In the genomic region with DNA sequence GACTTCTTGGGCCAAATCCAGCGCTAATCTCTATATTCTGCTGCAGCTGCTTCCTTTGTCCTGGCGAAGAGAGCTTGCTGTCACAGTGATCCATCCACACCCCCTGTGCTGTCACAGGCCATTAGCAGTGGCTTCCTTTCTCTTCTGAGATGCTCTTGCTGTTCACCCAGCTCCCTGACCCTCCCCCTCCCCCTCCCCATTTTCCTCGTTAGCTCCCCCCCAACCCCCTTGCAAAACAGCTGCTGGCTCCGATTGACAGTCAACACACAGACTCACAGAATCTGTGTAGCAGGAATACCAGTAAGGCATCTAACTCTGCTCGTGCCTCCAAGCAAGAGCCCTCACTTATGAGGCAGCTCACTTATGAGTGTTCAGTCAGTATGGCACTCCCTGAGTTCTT, we compare ENCODE assay signal across 12 mouse cellular contexts. TPM values are rescaled to one million over a fixed set of nuclear protein-coding genes. Genes with fewer than 3 reads are reported as not detected.
DNase-seq lines count a peak whose midpoint lies in the region; ATAC-seq lines count a peak whose summit lies in the region.
"Had no signal": no experiment of that assay in that cellular context is flagged by ENCODE, and none has a peak within 500 bp of the region (broad histone marks: within the 10 kb centered on the region; RNA-seq: fewer than 3 reads in every experiment).

No protein-coding gene starts in this region.

- H3K27ac ChIP-seq in hindbrain, embryonic 10.5 days, result peak overlapping the region; percentile 86
- peak overlapping the region; percentile 85 for H3K27ac ChIP-seq in midbrain, embryonic 15.5 days

- H3K9me3 ChIP-seq in hindbrain, embryonic 10.5 days, result no peaks in the 10 kb centered on the region
- H3K9me3 ChIP-seq in midbrain, embryonic 15.5 days, result no peaks in the 10 kb centered on the region

- H3K4me3 ChIP-seq in hindbrain, embryonic 10.5 days, result no peak overlapping the region
- H3K4me3 ChIP-seq in midbrain, embryonic 15.5 days, result 0 out of 2 replicates have a peak overlapping the region, but pooled peaks have one; percentile 49

- no peaks in the 10 kb centered on the region for H3K36me3 ChIP-seq in hindbrain, embryonic 10.5 days
- H3K36me3 ChIP-seq in midbrain, embryonic 15.5 days (replicated peaks), result no peaks in the 10 kb centered on the region

- ATAC-seq in midbrain, embryonic 15.5 days (replicated peaks), result peak; percentile 51
- ATAC-seq: activated CD4-positive, CD25-positive, alpha-beta regulatory T cell, adult 4 months had no signal

- peak overlapping the region; percentile 97 for H3K4me2 ChIP-seq in midbrain, embryonic 15.5 days

- peak overlapping the region; percentile 16; the same call in 1 of the 2 replicates for H3K9ac ChIP-seq in midbrain, embryonic 15.5 days

- peaks cover 10% of the 10 kb centered on the region for H3K27me3 ChIP-seq in hindbrain, embryonic 10.5 days (ENCODE audit: insufficient read depth, poor library complexity, severe bottlenecking)
- no peaks in the 10 kb centered on the region for H3K27me3 ChIP-seq in midbrain, embryonic 15.5 days (replicated peaks)

- H3K4me1 ChIP-seq in hindbrain, embryonic 10.5 days (replicated peaks), result peaks cover 35% of the 10 kb centered on the region
- peaks cover 30% of the 10 kb centered on the region for H3K4me1 ChIP-seq in midbrain, embryonic 15.5 days

- peak; percentile 18 for DNase-seq in cerebellum, adult 9-11 months
- no peak for DNase-seq in cerebellum, postnatal 25 days
- peak; percentile 60 for DNase-seq in embryo, embryonic 10.5 days (ENCODE audit: low spot score)
- DNase-seq in hindbrain, embryonic 10.5 days (ENCODE audit: low spot score), result peak; percentile 51
- no peak for DNase-seq in thymus, postnatal 14 days
- no peak for DNase-seq in spleen, postnatal 10 days (ENCODE audit: low spot score in 2 of 2)
- DNase-seq in urinary bladder, postnatal 10 days (ENCODE audit: low spot score), result no peak
- DNase-seq: heart, postnatal 36 days; lung, postnatal 14 days had no signal

- WGBS in hindbrain, embryonic 10.5 days, result 16% methylated on average over 5 of the region's 5 CpGs
- 5% methylated on average over 5 of the region's 5 CpGs for WGBS in midbrain, embryonic 15.5 days

RNA-seq across cellular contexts. Expression of gene Tmem169, which starts 2.7 kb away (rescaled TPM):
- polyA plus RNA-seq in hindbrain, embryonic 10.5 days (2016; fragmentation: Nextera tagmentation; extraction: Ambion mirVana), result 9.3 and 17.4 TPM in 2 replicates
- 37.8 and 41.1 TPM in 2 replicates for polyA plus RNA-seq in midbrain, embryonic 15.5 days (2015; fragmentation: Nextera tagmentation; extraction: Ambion mirVana)
- polyA plus RNA-seq: spleen, adult 2 months had no signal

RNA-seq across cellular contexts. Expression of gene Pecr, which starts 2.8 kb away (rescaled TPM):
- polyA plus RNA-seq in hindbrain, embryonic 10.5 days (2016; fragmentation: Nextera tagmentation; extraction: Ambion mirVana), result 21.2 and 22.8 TPM in 2 replicates
- 5.7 and 5.8 TPM in 2 replicates for polyA plus RNA-seq in midbrain, embryonic 15.5 days (2015; fragmentation: Nextera tagmentation; extraction: Ambion mirVana)

RNA-seq across cellular contexts. Expression of gene Xrcc5, which starts 20.3 kb away (rescaled TPM):
- 48.1 and 50.2 TPM in 2 replicates for polyA plus RNA-seq in hindbrain, embryonic 10.5 days (2016; fragmentation: Nextera tagmentation; extraction: Ambion mirVana)
- 15.4 and 16.1 TPM in 2 replicates for polyA plus RNA-seq in midbrain, embryonic 15.5 days (2015; fragmentation: Nextera tagmentation; extraction: Ambion mirVana)

Comparison
In these comparisons a context has a peak if more than half of its experiments do, and no peak if none do; other contexts are left out.
1. DNase-seq: peak in cerebellum, adult 9-11 months (single experiment), embryo, embryonic 10.5 days (single experiment) and hindbrain, embryonic 10.5 days (single experiment); none in cerebellum, postnatal 25 days (0 of 2), thymus, postnatal 14 days (single experiment), spleen, postnatal 10 days (0 of 2) and urinary bladder, postnatal 10 days (single experiment).